Mouse (Mus musculus): ENCODE results near the gene Pnlip. TPM values are rescaled to one million over a fixed set of nuclear protein-coding genes. Genes with fewer than 3 reads are reported as not detected.

The Pnlip gene
- polyA plus RNA-seq, 1 experiment from 2014 or later: 2.2 TPM

- H3K9ac ChIP-seq: no peak overlapping the region
- H3K27ac ChIP-seq: no peak overlapping the region
- no peak overlapping the region for H3K4me3 ChIP-seq (replicated peaks; ENCODE audit: low read length)
- 88% methylated on average over 4 of the region's 4 CpGs for WGBS
- no peak overlapping the region for H3K4me2 ChIP-seq (replicated peaks)
- H3K27me3 ChIP-seq (ENCODE audit: control insufficient read depth, insufficient read depth, low read length): no peaks in the 10 kb centered on the region
- no peaks in the 10 kb centered on the region for H3K4me1 ChIP-seq (replicated peaks; ENCODE audit: control insufficient read depth, insufficient read depth, low read length)
- ATAC-seq (ENCODE audit: low FRiP score) (no peak), DNase-seq (ENCODE audit: low spot score) (no peak)
- no peaks in the 10 kb centered on the region for H3K9me3 ChIP-seq (ENCODE audit: control insufficient read depth, low read length)
- no peaks in the 10 kb centered on the region for H3K36me3 ChIP-seq (replicated peaks; ENCODE audit: control insufficient read depth, insufficient read depth)
Observed at GRCm38 (mm10) chr19:58704556-58704955, 52.3 kb downstream of the Pnlip start.

GRCm38 (mm10) chr19:58708611-58709010, 56.3 kb downstream of the Pnlip start:
- no peak for ATAC-seq (ENCODE audit: low FRiP score)

GRCm38 (mm10) chr19:58717925-58718324, 65.6 kb downstream of the Pnlip start:
- no peak overlapping the region for H3K9ac ChIP-seq
- WGBS: 79% methylated on average over 4 of the region's 4 CpGs
- no peak for ATAC-seq (ENCODE audit: low FRiP score)
- H3K4me1 ChIP-seq (replicated peaks; ENCODE audit: control insufficient read depth, insufficient read depth, low read length): no peaks in the 10 kb centered on the region
- no peak for DNase-seq (ENCODE audit: low spot score)
- H3K36me3 ChIP-seq (replicated peaks; ENCODE audit: control insufficient read depth, insufficient read depth): no peaks in the 10 kb centered on the region
- no peaks in the 10 kb centered on the region for H3K27me3 ChIP-seq (ENCODE audit: control insufficient read depth, insufficient read depth, low read length)
- no peaks in the 10 kb centered on the region for H3K9me3 ChIP-seq (ENCODE audit: control insufficient read depth, low read length)
- H3K27ac ChIP-seq: no peak overlapping the region
- no peak overlapping the region for H3K4me3 ChIP-seq (replicated peaks; ENCODE audit: low read length)
- no peak overlapping the region for H3K4me2 ChIP-seq (replicated peaks)

More at GRCm38 (mm10) chr19:58708611-58709010, 56.3 kb downstream of the Pnlip start:
- no peak overlapping the region for H3K9ac ChIP-seq
- H3K4me3 ChIP-seq (replicated peaks; ENCODE audit: low read length): no peak overlapping the region
- H3K27me3 ChIP-seq (ENCODE audit: control insufficient read depth, insufficient read depth, low read length): no peaks in the 10 kb centered on the region
- H3K9me3 ChIP-seq (ENCODE audit: control insufficient read depth, low read length): no peaks in the 10 kb centered on the region
- no peak overlapping the region for H3K4me2 ChIP-seq (replicated peaks)
- 67% methylated on average over 3 of the region's 3 CpGs for WGBS
- H3K4me1 ChIP-seq (replicated peaks; ENCODE audit: control insufficient read depth, insufficient read depth, low read length): no peaks in the 10 kb centered on the region
- no peak for DNase-seq (ENCODE audit: low spot score)
- no peak overlapping the region for H3K27ac ChIP-seq
- H3K36me3 ChIP-seq (replicated peaks; ENCODE audit: control insufficient read depth, insufficient read depth): no peaks in the 10 kb centered on the region

- H3K4me1 ChIP-seq (replicated peaks; ENCODE audit: control insufficient read depth, insufficient read depth, low read length): no peaks in the 10 kb centered on the region
- no peaks in the 10 kb centered on the region for H3K36me3 ChIP-seq (replicated peaks; ENCODE audit: control insufficient read depth, insufficient read depth)
- H3K9ac ChIP-seq: no peak overlapping the region
- H3K27me3 ChIP-seq (ENCODE audit: control insufficient read depth, insufficient read depth, low read length): no peaks in the 10 kb centered on the region
- no peak overlapping the region for H3K4me3 ChIP-seq (replicated peaks; ENCODE audit: low read length)
- DNase-seq (ENCODE audit: low spot score): no peak
- H3K4me2 ChIP-seq (replicated peaks): no peak overlapping the region
- peaks cover 6% of the 10 kb centered on the region; the same call in 1 of the 2 replicates for H3K9me3 ChIP-seq (ENCODE audit: control insufficient read depth, low read length)
- ATAC-seq (ENCODE audit: low FRiP score): no peak
- no peak overlapping the region for H3K27ac ChIP-seq
Observed at GRCm38 (mm10) chr19:58720439-58720838, 68.1 kb downstream of the Pnlip start.

- DNase-seq (ENCODE audit: low spot score) (no peak), ATAC-seq (ENCODE audit: low FRiP score) (no peak)
- Histone ChIP-seq H3K9ac (no peak overlapping the region), H3K36me3 (replicated peaks; ENCODE audit: control insufficient read depth, insufficient read depth) (no peaks in the 10 kb centered on the region), H3K4me2 (replicated peaks) (no peak overlapping the region), H3K27me3 (ENCODE audit: control insufficient read depth, insufficient read depth, low read length) (no peaks in the 10 kb centered on the region), H3K27ac (no peak overlapping the region), H3K4me1 (replicated peaks; ENCODE audit: control insufficient read depth, insufficient read depth, low read length) (no peaks in the 10 kb centered on the region), H3K4me3 (replicated peaks; ENCODE audit: low read length) (no peak overlapping the region), H3K9me3 (ENCODE audit: control insufficient read depth, low read length) (peaks cover 7% of the 10 kb centered on the region; the same call in 1 of the 2 replicates)
- 93% methylated on average over 5 of the region's 5 CpGs for WGBS
Observed at GRCm38 (mm10) chr19:58726551-58726950, 74.3 kb downstream of the Pnlip start.

- DNase-seq (ENCODE audit: low spot score) (no peak), ATAC-seq (ENCODE audit: low FRiP score) (no peak)
- H3K27me3 ChIP-seq (ENCODE audit: control insufficient read depth, insufficient read depth, low read length): no peaks in the 10 kb centered on the region
- H3K9me3 ChIP-seq (ENCODE audit: control insufficient read depth, low read length): peaks cover 7% of the 10 kb centered on the region; the same call in 1 of the 2 replicates
- H3K27ac ChIP-seq: no peak overlapping the region
- no peak overlapping the region for H3K9ac ChIP-seq
- H3K4me1 ChIP-seq (replicated peaks; ENCODE audit: control insufficient read depth, insufficient read depth, low read length): no peaks in the 10 kb centered on the region
- H3K36me3 ChIP-seq (replicated peaks; ENCODE audit: control insufficient read depth, insufficient read depth): no peaks in the 10 kb centered on the region
- H3K4me2 ChIP-seq (replicated peaks): no peak overlapping the region
- H3K4me3 ChIP-seq (replicated peaks; ENCODE audit: low read length): no peak overlapping the region
- 80% methylated on average over 5 of the region's 5 CpGs for WGBS
Observed at GRCm38 (mm10) chr19:58727756-58728155, 75.5 kb downstream of the Pnlip start.

GRCm38 (mm10) chr19:58728445-58729031, 76.2 kb downstream of the Pnlip start, which contains the start of gene Pnliprp1:
Pnliprp1 (plus strand) TSS chr19:58728887.
- Histone ChIP-seq H3K4me1 (replicated peaks; ENCODE audit: control insufficient read depth, insufficient read depth, low read length) (no peaks in the 10 kb centered on the region), H3K9ac (no peak within 1 kb of the TSS), H3K27ac (no peak within 1 kb of the TSS), H3K27me3 (ENCODE audit: control insufficient read depth, insufficient read depth, low read length) (no peaks in the 10 kb centered on the region), H3K4me2 (replicated peaks) (no peak within 1 kb of the TSS), H3K4me3 (replicated peaks; ENCODE audit: low read length) (no peak within 1 kb of the TSS), H3K36me3 (replicated peaks; ENCODE audit: control insufficient read depth, insufficient read depth) (no peaks in the 10 kb centered on the region), H3K9me3 (ENCODE audit: control insufficient read depth, low read length) (peaks cover 7% of the 10 kb centered on the region; the same call in 1 of the 2 replicates)
- ATAC-seq (ENCODE audit: low FRiP score): no peak
- WGBS: 67% methylated on average over 5 of the region's 5 CpGs
- no peak for DNase-seq (ENCODE audit: low spot score)

Other genes starting within 250 kb of the Pnlip start
- gene Gfra1, start 196.6 kb upstream of the Pnlip start, polyA plus RNA-seq (2014; fragmentation: Nextera tagmentation; extraction: Ambion mirVana): 46.0 and 48.5 TPM in 2 replicates
- gene Ccdc172, start 140.5 kb upstream of the Pnlip start, polyA plus RNA-seq (2014; fragmentation: Nextera tagmentation; extraction: Ambion mirVana): not detected in 2 replicates
- 0.35 TPM in 1 of 2 replicates, not detected in the other for gene Pnliprp1, start 76.4 kb downstream of the Pnlip start, polyA plus RNA-seq (2014; fragmentation: Nextera tagmentation; extraction: Ambion mirVana)
- gene Pnliprp2, start 107.2 kb downstream of the Pnlip start, polyA plus RNA-seq (2014; fragmentation: Nextera tagmentation; extraction: Ambion mirVana): 0.16 TPM in 1 of 2 replicates, not detected in the other
- gene 1700019N19Rik, start 142.0 kb downstream of the Pnlip start, polyA plus RNA-seq (2014; fragmentation: Nextera tagmentation; extraction: Ambion mirVana): not detected in 2 replicates

All from hindbrain, embryonic 14.5 days (tissue).